Mouse (Mus musculus) MEL (cell line): ENCODE data around the gene Dnase2b.

Experiments
- CHD2 ChIP-seq: IDR thresholded peaks from 2 replicates; pipeline ENCODE4 v1.6.1; 2011; ENCODE audit warnings: low read length, improper control_type of control experiment
- CTCF ChIP-seq, 3 experiments: IDR thresholded peaks in 2 of 3; conservative IDR thresholded peaks in 1 of 3; 2 replicates each; pipeline ENCODE4 v1.5.1; 2011 to 2012; ENCODE audit warnings: low read length in 3 of 3, low read depth in 2 of 3, mild to moderate bottlenecking in 2 of 3, improper control_type of control experiment in 1 of 3, inconsistent platforms in 1 of 3, mixed read lengths in 1 of 3, moderate library complexity in 1 of 3; ENCODE audit not compliant: control insufficient read depth in 1 of 3, insufficient read depth in 1 of 3, poor library complexity in 1 of 3, severe bottlenecking in 1 of 3
- EP300 ChIP-seq, 2 experiments: IDR thresholded peaks; 2 replicates each; pipeline ENCODE4 v1.6.1; 2011; ENCODE audit warnings: improper control_type of control experiment in 2 of 2, low read length in 2 of 2, low read depth in 1 of 2, mild to moderate bottlenecking in 1 of 2
- GABPA ChIP-seq: IDR thresholded peaks from 2 replicates; pipeline ENCODE4 v1.6.1; 2012; ENCODE audit warnings: low read depth, mild to moderate bottlenecking, inconsistent platforms, low read length, improper control_type of control experiment, moderate library complexity
- JUND ChIP-seq: IDR thresholded peaks from 2 replicates; pipeline ENCODE4 v1.6.1; 2011; ENCODE audit warnings: low read depth, mild to moderate bottlenecking, improper control_type of control experiment, low read length
- MEF2A ChIP-seq: IDR thresholded peaks from 2 replicates; pipeline ENCODE4 v1.6.1; 2014; ENCODE audit warnings: low read depth, mild to moderate bottlenecking, inconsistent platforms, low read length, improper control_type of control experiment; ENCODE audit not compliant: poor library complexity, insufficient replicate concordance, severe bottlenecking; ENCODE audit errors: extremely low read depth
- NELFE ChIP-seq: IDR thresholded peaks from 2 replicates; pipeline ENCODE4 v1.6.1; 2011; ENCODE audit warnings: low read depth, low read length, improper control_type of control experiment
- NRF1 ChIP-seq: IDR thresholded peaks from 2 replicates; pipeline ENCODE4 v1.6.1; 2014; ENCODE audit warnings: low read depth, mild to moderate bottlenecking, inconsistent platforms, low read length, improper control_type of control experiment, moderate library complexity; ENCODE audit not compliant: poor library complexity, insufficient read depth, severe bottlenecking
- POLR2A ChIP-seq, 2 experiments: IDR thresholded peaks; 2 replicates each; pipeline ENCODE4 v1.6.1; 2011 to 2012; ENCODE audit warnings: low read length in 2 of 2, mild to moderate bottlenecking in 2 of 2, control low read depth in 1 of 2, improper control_type of control experiment in 1 of 2, low read depth in 1 of 2, moderate library complexity in 1 of 2; ENCODE audit not compliant: control insufficient read depth in 1 of 2, insufficient read depth in 1 of 2, poor library complexity in 1 of 2
- RCOR1 ChIP-seq: IDR thresholded peaks from 2 replicates; pipeline ENCODE4 v1.6.1; 2012; ENCODE audit warnings: low read depth, mild to moderate bottlenecking, inconsistent platforms, low read length, improper control_type of control experiment
- SIN3A ChIP-seq: IDR thresholded peaks from 2 replicates; pipeline ENCODE4 v1.6.1; 2012; ENCODE audit warnings: low read length, improper control_type of control experiment, inconsistent platforms
- SMC3 ChIP-seq: IDR thresholded peaks from 2 replicates; pipeline ENCODE4 v1.6.1; 2011; ENCODE audit warnings: low read depth, low read length, improper control_type of control experiment
- USF1 ChIP-seq: IDR thresholded peaks from 2 replicates; pipeline ENCODE4 v1.6.1; 2014; ENCODE audit warnings: low read depth, mild to moderate bottlenecking, inconsistent platforms, low read length, improper control_type of control experiment, moderate library complexity
- ZMIZ1 ChIP-seq: IDR thresholded peaks from 2 replicates; pipeline ENCODE4 v1.6.1; 2012; ENCODE audit warnings: low read depth, mild to moderate bottlenecking, inconsistent platforms, low read length, improper control_type of control experiment, moderate library complexity

DNA sequence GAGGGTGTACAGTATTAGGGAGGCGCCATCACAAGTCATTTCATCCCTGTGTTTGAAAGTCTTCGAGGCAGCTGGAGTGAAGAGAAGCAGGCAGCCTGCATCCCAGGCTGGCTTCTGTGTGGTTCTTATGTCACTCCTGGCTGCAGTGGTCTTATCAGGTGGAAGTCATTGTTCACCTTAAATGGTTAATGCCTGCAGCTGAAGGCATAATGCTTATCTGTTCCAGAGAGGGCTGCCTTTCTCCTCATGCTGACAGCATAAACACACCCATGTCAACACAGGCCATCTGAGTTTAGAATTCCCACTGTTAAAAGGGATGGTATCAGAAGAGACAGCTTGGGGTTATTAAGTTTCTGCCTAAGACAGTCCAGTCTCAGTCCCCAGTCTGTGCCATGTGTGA, 14.2 kb downstream of the Dnase2b start:
- no peak for TF ChIP-seq JUND
- TF ChIP-seq USF1 = no peak
- TF ChIP-seq NRF1 = no peak
- TF ChIP-seq EP300 (IDR thresholded peaks at IDR 0.05; ENCODE audit: low read depth in 1 of 2, low read length in 2 of 2) = no peak
- TF ChIP-seq SMC3 = no peak
- TF ChIP-seq CTCF (IDR thresholded peaks at IDR 0.05 in 2 of 3, conservative IDR thresholded peaks at IDR 0.05 in 1 of 3; ENCODE audit: control insufficient read depth in 1 of 3, insufficient read depth in 1 of 3, low read depth in 2 of 3, low read length in 3 of 3, poor library complexity in 1 of 3, severe bottlenecking in 1 of 3) = no peak
- no peak for TF ChIP-seq GABPA
- no peak for TF ChIP-seq CHD2
- no peak for TF ChIP-seq POLR2A (IDR thresholded peaks at IDR 0.05; ENCODE audit: control insufficient read depth in 1 of 2, insufficient read depth in 1 of 2, low read depth in 1 of 2, low read length in 2 of 2, poor library complexity in 1 of 2)
- no peak for TF ChIP-seq NELFE
- no peak for TF ChIP-seq RCOR1
- TF ChIP-seq MEF2A = no peak
- no peak for TF ChIP-seq ZMIZ1
- TF ChIP-seq SIN3A = no peak
